Mouse (Mus musculus) G1E-ER4 (cell line): ENCODE results near the gene Gucd1. TPM values are rescaled to one million over a fixed set of nuclear protein-coding genes. Genes with fewer than 3 reads are reported as not detected.

ENCODE experiments used
- GATA1 ChIP-seq: IDR thresholded peaks from one replicate; pipeline ENCODE4 v1.8.0; 2012; ENCODE audit warnings: low read length, inconsistent platforms
- polyA plus RNA-seq: library from polyadenylated mRNA; stranded (reverse); fragments of >175 nt; gene quantifications from 2 replicates; pipeline ENCODE4 v1.2.3, GENCODE M21; 2012

Gucd1 gene
- polyA plus RNA-seq, 1 experiment: 25.9 TPM

- no peak for TF ChIP-seq GATA1
These were observed 34.3 kb upstream of the Gucd1 start for GRCm38 (mm10) chr10:75552106-75552505.

DNA sequence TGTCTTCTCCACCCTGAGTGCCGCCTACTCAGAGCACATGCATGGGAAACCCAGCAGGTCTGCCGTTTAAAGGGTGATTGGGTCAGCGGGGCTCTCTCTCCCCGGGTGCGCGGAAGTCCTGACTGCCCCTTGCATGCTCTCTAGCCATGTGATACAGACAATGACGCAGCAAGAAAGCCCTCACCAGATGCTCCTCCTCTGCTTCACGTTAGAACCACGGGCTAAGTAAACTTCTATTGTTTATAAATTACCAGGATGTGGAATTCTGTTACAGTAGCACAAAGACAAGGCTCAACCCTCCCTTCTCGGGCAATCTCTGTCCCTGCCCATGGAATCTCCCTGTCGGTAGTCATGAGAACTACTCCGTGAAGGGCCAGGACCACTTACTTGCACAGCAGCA, 33.4 kb upstream of the Gucd1 start:
- no peak for TF ChIP-seq GATA1

DNA sequence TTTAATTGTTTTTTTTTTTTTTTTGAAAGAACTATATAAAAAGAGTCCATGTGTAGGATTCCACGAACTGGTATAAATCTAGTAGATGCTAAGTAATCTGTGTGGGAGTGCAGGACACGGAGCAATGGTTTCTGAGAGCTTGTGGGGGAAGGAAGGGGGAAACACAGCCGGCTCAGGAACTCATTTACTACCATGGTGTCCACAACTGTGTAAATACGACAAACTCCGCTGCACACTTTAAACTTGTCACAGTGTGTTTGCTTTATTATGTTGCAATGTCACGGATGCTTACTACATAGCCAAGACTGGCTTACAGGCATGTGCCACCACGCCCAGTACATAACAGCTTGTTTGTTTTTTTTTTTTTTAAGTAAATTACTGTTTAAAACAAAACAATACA, 32.1 kb upstream of the Gucd1 start:
- no peak for TF ChIP-seq GATA1

GRCm38 (mm10) chr10:75548486-75548885, 30.7 kb upstream of the Gucd1 start:
- TF ChIP-seq GATA1: no peak

DNA sequence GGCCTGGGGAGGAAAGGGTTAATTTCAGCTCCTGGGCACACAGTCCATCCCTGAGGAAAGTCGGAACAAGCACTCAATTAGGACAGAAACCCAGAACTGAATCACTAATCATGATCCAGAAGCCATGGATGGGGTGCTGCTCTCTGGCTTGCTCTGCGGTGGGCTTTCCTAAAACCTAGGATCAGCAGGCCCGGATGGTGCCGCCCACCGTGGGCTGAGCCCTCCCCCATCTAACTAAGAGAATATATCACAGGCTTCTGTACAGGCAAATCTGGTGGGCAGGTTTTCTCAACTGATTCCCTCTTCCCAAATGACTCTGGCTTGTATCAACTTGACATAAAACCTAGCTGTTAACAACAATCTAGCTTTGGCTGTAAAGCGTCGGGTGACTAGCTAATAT, 30.1 kb upstream of the Gucd1 start:
- TF ChIP-seq GATA1: no peak

DNA sequence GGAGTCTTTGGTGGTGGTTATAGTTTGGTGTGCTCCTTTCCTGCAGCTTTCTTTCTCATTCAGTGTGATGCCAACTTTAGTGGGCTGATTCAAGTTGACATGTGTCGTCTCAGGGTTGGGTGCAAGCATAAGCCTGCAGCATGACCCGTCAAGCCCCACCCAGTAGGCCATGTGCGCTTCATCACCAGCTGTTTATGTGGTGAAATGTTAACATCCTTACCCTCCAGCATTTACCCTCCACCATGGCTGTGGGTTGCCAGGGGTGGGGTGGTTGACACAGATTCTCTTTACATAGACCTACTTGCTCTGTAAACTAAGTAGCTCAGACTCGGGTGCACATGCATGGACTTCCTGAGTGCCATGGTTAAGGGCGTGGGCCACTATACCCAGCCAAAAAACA, 18.4 kb upstream of the Gucd1 start:
- no peak for TF ChIP-seq GATA1

GRCm38 (mm10) chr10:75535423-75535822, 17.7 kb upstream of the Gucd1 start:
- no peak for TF ChIP-seq GATA1

- no peak for TF ChIP-seq GATA1
These were observed 17.2 kb upstream of the Gucd1 start for GRCm38 (mm10) chr10:75534934-75535333.

GRCm38 (mm10) chr10:75534216-75534615, 16.4 kb upstream of the Gucd1 start:
- TF ChIP-seq GATA1: no peak

DNA sequence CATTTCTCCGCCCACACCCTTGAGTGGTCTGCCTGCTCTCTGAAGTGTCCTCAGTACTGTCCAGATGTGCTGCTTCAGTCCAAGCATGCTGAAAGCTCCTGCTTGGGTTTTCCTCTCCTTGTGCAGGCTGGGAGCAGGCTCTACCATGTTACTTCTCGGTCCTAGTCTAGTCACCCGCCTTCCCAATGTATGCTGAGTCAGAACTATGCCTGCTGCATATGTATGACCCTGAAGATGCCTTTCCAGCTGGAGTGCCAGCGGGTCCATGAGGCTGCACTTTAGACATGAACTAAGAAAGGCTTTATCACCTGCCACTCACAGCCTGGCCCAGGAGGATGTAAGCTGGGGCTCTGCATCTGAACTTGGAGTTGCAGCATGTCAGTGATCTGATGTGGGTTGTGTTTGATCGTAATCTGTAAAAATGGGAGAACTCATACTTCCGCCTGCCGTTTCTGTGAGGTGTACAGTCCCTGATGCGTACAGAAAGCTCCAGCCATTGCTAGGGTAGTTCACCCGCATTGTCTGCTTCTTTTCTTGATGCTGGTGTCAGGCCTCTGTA, 13.8 kb upstream of the Gucd1 start:
- no peak for TF ChIP-seq GATA1

DNA sequence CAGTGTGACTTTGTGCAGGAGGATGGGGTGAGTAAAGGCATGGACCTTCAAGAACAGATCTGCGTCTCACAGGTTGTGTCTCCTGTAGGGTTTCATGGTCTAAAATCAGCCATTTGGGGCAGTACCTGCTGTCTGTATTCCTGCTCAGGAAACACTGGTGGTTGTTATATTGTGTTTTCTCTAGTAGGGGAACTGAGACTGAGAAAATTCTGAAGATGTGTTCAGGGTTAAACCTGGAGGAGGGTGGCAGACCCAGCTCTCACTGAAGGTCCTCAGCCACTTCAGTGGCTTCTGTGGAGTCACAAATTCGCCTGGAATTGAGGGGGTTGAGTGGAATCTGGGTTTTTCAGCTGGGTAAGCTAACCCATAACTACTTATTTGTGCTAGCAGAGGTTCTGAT, 12.6 kb upstream of the Gucd1 start:
- no peak for TF ChIP-seq GATA1

DNA sequence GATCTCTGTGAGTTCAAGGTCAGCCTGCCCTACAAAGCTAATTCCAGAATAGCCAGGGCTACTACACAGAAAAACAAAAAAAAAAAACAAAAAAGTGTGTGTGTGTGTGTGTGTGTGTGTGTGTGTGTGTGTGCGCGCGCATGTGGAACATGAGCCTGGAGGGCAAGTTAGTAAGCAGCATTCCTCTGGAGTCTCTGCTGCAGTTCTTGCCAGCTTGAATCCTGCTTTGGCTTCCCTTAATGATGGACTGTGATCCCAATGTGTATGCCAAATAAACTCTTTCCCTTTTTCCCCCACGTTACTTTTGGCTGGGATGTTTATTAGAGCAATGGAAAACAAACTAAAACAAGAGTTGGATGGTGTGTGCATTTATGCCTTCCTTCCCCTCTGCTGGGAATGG, 3.9 kb upstream of the Gucd1 start:
- TF ChIP-seq GATA1: no peak

GRCm38 (mm10) chr10:75520581-75520980, 2.8 kb upstream of the Gucd1 start:
- TF ChIP-seq GATA1: no peak

GRCm38 (mm10) chr10:75517073-75517757, 557 bp downstream of the Gucd1 start, which contains the start of gene Snrpd3:
Gene Snrpd3 (plus strand): TSS chr10:75517551.
- no peak for TF ChIP-seq GATA1

- TF ChIP-seq GATA1: no peak
These were observed 1.1 kb downstream of the Gucd1 start for GRCm38 (mm10) chr10:75516724-75517072.

- TF ChIP-seq GATA1: no peak
These were observed 1.6 kb downstream of the Gucd1 start for GRCm38 (mm10) chr10:75516038-75516723.
